Comparison of ENCODE assay signal across 8 mouse cellular contexts in the genomic region with DNA sequence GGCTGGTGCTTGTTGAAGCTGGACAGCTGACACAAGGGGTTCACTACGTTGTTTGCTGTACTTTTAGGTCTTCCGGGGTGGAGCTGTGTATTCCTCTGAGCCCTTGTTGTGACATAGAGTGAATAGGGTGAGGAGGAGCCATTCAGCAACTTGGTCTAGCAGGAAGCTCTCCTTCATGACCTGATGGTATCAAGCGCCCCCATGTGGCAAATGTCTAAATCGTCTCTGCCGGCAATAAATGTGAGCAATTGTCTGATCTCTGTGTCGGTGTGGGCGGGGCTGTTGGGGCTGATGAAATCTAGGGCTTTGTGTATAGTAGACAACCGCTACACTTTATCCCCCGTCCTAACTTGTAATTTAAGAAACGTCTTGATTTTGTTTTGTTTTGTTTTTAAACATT.
DNase-seq lines count a peak whose midpoint lies in the region; ATAC-seq and TF ChIP-seq lines count a peak whose summit lies in the region.

No protein-coding gene starts in this region.

- H3K9me3 ChIP-seq in heart, embryonic 13.5 days = no peaks in the 10 kb centered on the region
- no peaks in the 10 kb centered on the region for H3K9me3 ChIP-seq in kidney, postnatal 0 days (replicated peaks; ENCODE audit: low read length)
- H3K9me3 ChIP-seq in liver, embryonic 12.5 days (replicated peaks) = no peaks in the 10 kb centered on the region
- H3K9me3 ChIP-seq in stomach, embryonic 14.5 days (ENCODE audit: control insufficient read depth, low read depth, low read length) = no peaks in the 10 kb centered on the region

- peak overlapping the region; percentile 37 for H3K4me2 ChIP-seq in heart, embryonic 13.5 days
- H3K4me2 ChIP-seq in kidney, postnatal 0 days (ENCODE audit: low read length) = peak overlapping the region; percentile 37
- H3K4me2 ChIP-seq in liver, embryonic 12.5 days = peak overlapping the region; percentile 62
- no peak overlapping the region for H3K4me2 ChIP-seq in stomach, embryonic 14.5 days (replicated peaks; ENCODE audit: low read depth, low read length)

- H3K4me3 ChIP-seq in heart, embryonic 13.5 days = no peak overlapping the region
- H3K4me3 ChIP-seq in kidney, postnatal 0 days (replicated peaks; ENCODE audit: low read depth, low read length) = no peak overlapping the region
- H3K4me3 ChIP-seq in liver, embryonic 12.5 days = no peak overlapping the region
- H3K4me3 ChIP-seq in stomach, embryonic 14.5 days (ENCODE audit: low read depth, low read length) = no peak overlapping the region

- peaks cover 11% of the 10 kb centered on the region for H3K4me1 ChIP-seq in heart, embryonic 13.5 days
- H3K4me1 ChIP-seq in kidney, postnatal 0 days (replicated peaks; ENCODE audit: insufficient read depth, low read length) = no peaks in the 10 kb centered on the region
- peaks cover 58% of the 10 kb centered on the region for H3K4me1 ChIP-seq in liver, embryonic 12.5 days
- no peaks in the 10 kb centered on the region for H3K4me1 ChIP-seq in stomach, embryonic 14.5 days (ENCODE audit: control insufficient read depth, insufficient read depth, low read length)

- H3K27me3 ChIP-seq in heart, embryonic 13.5 days (replicated peaks) = 0 out of 2 replicates have a peak, but pooled peaks cover 3% of the 10 kb centered on the region
- no peaks in the 10 kb centered on the region for H3K27me3 ChIP-seq in kidney, postnatal 0 days (ENCODE audit: insufficient read depth, low read length)
- H3K27me3 ChIP-seq in liver, embryonic 12.5 days (replicated peaks) = no peaks in the 10 kb centered on the region
- H3K27me3 ChIP-seq in stomach, embryonic 14.5 days (ENCODE audit: control insufficient read depth, insufficient read depth, low read length) = no peaks in the 10 kb centered on the region

- WGBS in heart, embryonic 13.5 days = 2% methylated on average over 10 of the region's 10 CpGs
- WGBS in kidney, postnatal 0 days = 2% methylated on average over 10 of the region's 10 CpGs
- 2% methylated on average over 10 of the region's 10 CpGs for whole genome bisulfite sequencing in liver, embryonic 12.5 days (ENCODE audit: insufficient replicate concordance)
- 2% methylated on average over 10 of the region's 10 CpGs for WGBS in stomach, embryonic 14.5 days

- H3K27ac ChIP-seq in heart, embryonic 13.5 days (replicated peaks) = no peak overlapping the region
- no peak overlapping the region for H3K27ac ChIP-seq in kidney, postnatal 0 days
- peak overlapping the region; percentile 99 for H3K27ac ChIP-seq in liver, embryonic 12.5 days
- H3K27ac ChIP-seq in stomach, embryonic 14.5 days (ENCODE audit: low read length) = no peak overlapping the region

- H3K36me3 ChIP-seq in heart, embryonic 13.5 days = no peaks in the 10 kb centered on the region
- H3K36me3 ChIP-seq in kidney, postnatal 0 days (ENCODE audit: insufficient read depth, low read length) = no peaks in the 10 kb centered on the region
- H3K36me3 ChIP-seq in liver, embryonic 12.5 days = no peaks in the 10 kb centered on the region
- no peaks in the 10 kb centered on the region for H3K36me3 ChIP-seq in stomach, embryonic 14.5 days (ENCODE audit: control insufficient read depth, insufficient read depth, low read length)

- H3K9ac ChIP-seq in heart, embryonic 13.5 days = no peak overlapping the region
- no peak overlapping the region for H3K9ac ChIP-seq in kidney, postnatal 0 days (ENCODE audit: low read depth, low read length)
- H3K9ac ChIP-seq in liver, embryonic 12.5 days = peak overlapping the region; percentile 51; the same call in 1 of the 2 replicates
- no peak overlapping the region for H3K9ac ChIP-seq in stomach, embryonic 14.5 days (replicated peaks; ENCODE audit: low read depth, low read length)

- peak; percentile 93 for DNase-seq in CD4-positive, CD25-positive, alpha-beta regulatory T cell, adult 2 months (ENCODE audit: low read depth, low spot score)
- DNase-seq in c-Kit-negative CD71-positive TER-119-positive erythroid progenitor cells, embryonic 14.5 days (ENCODE audit: low read depth, low spot score) = peak; percentile 87
- peak; percentile 80 for DNase-seq in fibroblast of lung, adult 2 months (ENCODE audit: low read depth)
- peak; percentile 96 for DNase-seq in kidney, postnatal 0 days (ENCODE audit: low spot score)
- peak; percentile 82 to 86 for DNase-seq in natural killer cell, adult 2 months (ENCODE audit: low spot score in 2 of 2)

- peak; percentile 92 for TF ChIP-seq CTCF in kidney, postnatal 0 days (IDR thresholded peaks at IDR 0.05; ENCODE audit: low read depth)

- no peak for ATAC-seq in heart, embryonic 13.5 days (ENCODE audit: extremely low read depth, insufficient number of reproducible peaks, low FRiP score, low TSS enrichment)
- ATAC-seq in kidney, postnatal 0 days (replicated peaks; ENCODE audit: low FRiP score, low read depth) = peak; percentile 84
- peak; percentile 12; the same call in 1 of the 2 replicates for ATAC-seq in liver, embryonic 12.5 days
- ATAC-seq in stomach, embryonic 14.5 days (ENCODE audit: insufficient number of reproducible peaks, insufficient read depth, low FRiP score, low read depth) = peak; percentile 68; the same call in 1 of the 2 replicates
